Mouse (Mus musculus): Measurements from ENCODE around the gene Nup88.

Nup88 gene

GRCm38 (mm10) chr11:70969821-70970559 is at the start of gene Nup88, which contains the start of gene Rpain:
TSS of gene Nup88 (minus strand) at chr11:70969973.
TSS of gene Rpain (plus strand) at chr11:70970213.
- peak; percentile 92 to 93 for DNase-seq

GRCm38 (mm10) chr11:71018416-71019200 is 48.8 kb upstream of the Nup88 start:
- DNase-seq = no peak

GRCm38 (mm10) chr11:71017051-71017450 is 47.3 kb upstream of the Nup88 start:
- no peak for DNase-seq

GRCm38 (mm10) chr11:71012743-71013142 is 43.0 kb upstream of the Nup88 start:
- DNase-seq = no peak

- no peak for DNase-seq
Observed at GRCm38 (mm10) chr11:71008321-71008720, 38.5 kb upstream of the Nup88 start.

- DNase-seq = no peak
Observed at GRCm38 (mm10) chr11:71007831-71008230, 38.1 kb upstream of the Nup88 start.

GRCm38 (mm10) chr11:71007026-71007425 is 37.3 kb upstream of the Nup88 start:
- DNase-seq = no peak

- DNase-seq = no peak
Observed at GRCm38 (mm10) chr11:71005046-71005445, 35.3 kb upstream of the Nup88 start.

GRCm38 (mm10) chr11:71004316-71004773 is 34.6 kb upstream of the Nup88 start, which contains the start of gene Dhx33:
TSS of gene Dhx33 (minus strand) at chr11:71004437.
- peak; percentile 97 to 99 for DNase-seq

GRCm38 (mm10) chr11:71003611-71004315 is 34.0 kb upstream of the Nup88 start:
- no peak for DNase-seq

GRCm38 (mm10) chr11:71001167-71001566 is 31.4 kb upstream of the Nup88 start:
- no peak for DNase-seq

- DNase-seq = peak; percentile 94 to 96
Observed at GRCm38 (mm10) chr11:70982557-70983228, 12.9 kb upstream of the Nup88 start, which contains the start of gene C1qbp. TSS of gene C1qbp (minus strand) at chr11:70983026.

GRCm38 (mm10) chr11:70982030-70982429 is 12.3 kb upstream of the Nup88 start:
- DNase-seq = no peak

- DNase-seq = no peak
Observed at GRCm38 (mm10) chr11:70980751-70981510, 11.2 kb upstream of the Nup88 start.

GRCm38 (mm10) chr11:70980232-70980631 is 10.5 kb upstream of the Nup88 start:
- DNase-seq = no peak

- no peak for DNase-seq
Observed at GRCm38 (mm10) chr11:70977293-70977692, 7.5 kb upstream of the Nup88 start.

GRCm38 (mm10) chr11:70975193-70975592 is 5.4 kb upstream of the Nup88 start:
- no peak for DNase-seq

- DNase-seq = no peak
Observed at GRCm38 (mm10) chr11:70973947-70974346, 4.2 kb upstream of the Nup88 start.

GRCm38 (mm10) chr11:70972586-70972985 is 2.8 kb upstream of the Nup88 start:
- no peak for DNase-seq

GRCm38 (mm10) chr11:70970560-70971540 is 1.1 kb upstream of the Nup88 start:
- DNase-seq = peak in 1 of 2 experiments; percentile 10
